In the genomic region with DNA sequence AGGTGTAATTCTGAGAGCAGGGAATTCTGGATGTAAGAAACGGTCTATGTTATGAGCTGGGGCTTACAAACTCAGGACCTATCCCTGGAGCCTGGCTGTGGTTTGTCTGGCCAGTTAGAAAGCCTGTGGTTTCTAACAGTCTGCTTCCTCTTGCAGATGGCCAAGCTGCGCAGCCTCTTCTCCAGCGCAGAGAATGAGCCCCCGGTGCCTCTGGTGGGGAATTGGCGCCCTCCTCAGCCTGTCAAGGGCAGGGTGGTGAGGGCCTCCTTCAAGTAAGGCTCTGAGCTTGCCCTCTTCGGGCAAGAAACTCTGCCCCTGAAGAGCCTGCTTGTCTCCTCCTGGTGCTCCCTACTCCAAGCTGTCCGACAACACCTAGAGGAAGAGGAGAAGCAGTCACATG, we compare ENCODE assay signal across 11 mouse cellular contexts. TPM values are rescaled to one million over a fixed set of nuclear protein-coding genes. Genes with fewer than 3 reads are reported as not detected.
A peak's percentile ranks its signal among the peaks of the same experiment; 100 is the strongest.
DNase-seq lines count a peak whose midpoint lies in the region; ATAC-seq lines count a peak whose summit lies in the region.
"Had no signal": no experiment of that assay in that cellular context is flagged by ENCODE, and none has a peak within 500 bp of the region (broad histone marks: within the 10 kb centered on the region; RNA-seq: fewer than 3 reads in every experiment).

No protein-coding gene starts in this region.

- no peaks in the 10 kb centered on the region for H3K36me3 ChIP-seq in embryonic facial prominence, embryonic 14.5 days (ENCODE audit: control insufficient read depth, insufficient read depth, low read length)
- H3K36me3 ChIP-seq in embryonic facial prominence, embryonic 10.5 days (replicated peaks): no peaks in the 10 kb centered on the region
- no peaks in the 10 kb centered on the region for H3K36me3 ChIP-seq in midbrain, embryonic 14.5 days (ENCODE audit: control insufficient read depth, insufficient read depth, low read length)
- no peaks in the 10 kb centered on the region for H3K36me3 ChIP-seq in midbrain, embryonic 13.5 days
- no peaks in the 10 kb centered on the region for H3K36me3 ChIP-seq in hindbrain, embryonic 13.5 days
- H3K36me3 ChIP-seq: limb, embryonic 15.5 days had no signal

- H3K9me3 ChIP-seq in embryonic facial prominence, embryonic 14.5 days (ENCODE audit: control insufficient read depth, low read length): no peaks in the 10 kb centered on the region
- no peaks in the 10 kb centered on the region for H3K9me3 ChIP-seq in embryonic facial prominence, embryonic 10.5 days
- H3K9me3 ChIP-seq in midbrain, embryonic 14.5 days (ENCODE audit: control insufficient read depth, low read length): no peaks in the 10 kb centered on the region
- H3K9me3 ChIP-seq in midbrain, embryonic 13.5 days: no peaks in the 10 kb centered on the region
- no peaks in the 10 kb centered on the region for H3K9me3 ChIP-seq in hindbrain, embryonic 13.5 days
- H3K9me3 ChIP-seq: limb, embryonic 15.5 days had no signal

- H3K4me3 ChIP-seq in embryonic facial prominence, embryonic 14.5 days (ENCODE audit: low read depth, low read length): no peak overlapping the region
- no peak overlapping the region for H3K4me3 ChIP-seq in embryonic facial prominence, embryonic 10.5 days
- no peak overlapping the region for H3K4me3 ChIP-seq in midbrain, embryonic 14.5 days (replicated peaks; ENCODE audit: low read depth, low read length)
- no peak overlapping the region for H3K4me3 ChIP-seq in midbrain, embryonic 13.5 days (replicated peaks)
- no peak overlapping the region for H3K4me3 ChIP-seq in hindbrain, embryonic 13.5 days
- H3K4me3 ChIP-seq: erythroblast, embryonic 14.5 days; limb, embryonic 15.5 days had no signal

- no peak overlapping the region for H3K9ac ChIP-seq in embryonic facial prominence, embryonic 14.5 days (ENCODE audit: low read depth, low read length)
- H3K9ac ChIP-seq in midbrain, embryonic 14.5 days (replicated peaks; ENCODE audit: low read length): no peak overlapping the region
- H3K9ac ChIP-seq in midbrain, embryonic 13.5 days (replicated peaks): no peak overlapping the region
- H3K9ac ChIP-seq in hindbrain, embryonic 13.5 days: no peak overlapping the region
- H3K9ac ChIP-seq: limb, embryonic 15.5 days had no signal

- WGBS in embryonic facial prominence, embryonic 14.5 days: 45% methylated on average over 7 of the region's 7 CpGs
- WGBS in embryonic facial prominence, embryonic 10.5 days: 52% methylated on average over 7 of the region's 7 CpGs
- WGBS in midbrain, embryonic 14.5 days: 51% methylated on average over 7 of the region's 7 CpGs
- WGBS in midbrain, embryonic 13.5 days: 52% methylated on average over 7 of the region's 7 CpGs
- WGBS in hindbrain, embryonic 13.5 days: 61% methylated on average over 7 of the region's 7 CpGs

- H3K27ac ChIP-seq in embryonic facial prominence, embryonic 14.5 days (replicated peaks; ENCODE audit: low read depth, low read length): no peak overlapping the region
- no peak overlapping the region for H3K27ac ChIP-seq in embryonic facial prominence, embryonic 10.5 days (replicated peaks)
- H3K27ac ChIP-seq in midbrain, embryonic 14.5 days (replicated peaks; ENCODE audit: low read depth, low read length): no peak overlapping the region
- no peak overlapping the region for H3K27ac ChIP-seq in midbrain, embryonic 13.5 days
- H3K27ac ChIP-seq in hindbrain, embryonic 13.5 days: no peak overlapping the region
- H3K27ac ChIP-seq: limb, embryonic 15.5 days had no signal

- DNase-seq in embryonic facial prominence, embryonic 14.5 days (ENCODE audit: low spot score): peak; percentile 39
- DNase-seq in embryonic facial prominence, embryonic 10.5 days (ENCODE audit: low spot score): no peak
- DNase-seq in midbrain, embryonic 14.5 days: no peak
- DNase-seq in liver: peak; percentile 62
- DNase-seq in thymus, postnatal 25 days: peak; percentile 67
- no peak for DNase-seq in cerebellum, adult 9-11 months
- DNase-seq: heart, postnatal 14 days had no signal

- no peaks in the 10 kb centered on the region for H3K4me1 ChIP-seq in embryonic facial prominence, embryonic 14.5 days (ENCODE audit: control insufficient read depth, insufficient read depth, low read length)
- H3K4me1 ChIP-seq in embryonic facial prominence, embryonic 10.5 days: peaks cover 4% of the 10 kb centered on the region; the same call in 1 of the 2 replicates
- H3K4me1 ChIP-seq in midbrain, embryonic 14.5 days (ENCODE audit: control insufficient read depth, insufficient read depth, low read length): no peaks in the 10 kb centered on the region
- 0 out of 2 replicates have a peak, but pooled peaks cover 2% of the 10 kb centered on the region for H3K4me1 ChIP-seq in midbrain, embryonic 13.5 days (replicated peaks)
- no peaks in the 10 kb centered on the region for H3K4me1 ChIP-seq in hindbrain, embryonic 13.5 days (replicated peaks)
- H3K4me1 ChIP-seq: limb, embryonic 15.5 days had no signal

- no peak overlapping the region for H3K4me2 ChIP-seq in embryonic facial prominence, embryonic 14.5 days (ENCODE audit: low read depth, low read length)
- H3K4me2 ChIP-seq in midbrain, embryonic 14.5 days (ENCODE audit: low read length): no peak overlapping the region
- no peak overlapping the region for H3K4me2 ChIP-seq in midbrain, embryonic 13.5 days (replicated peaks)
- no peak overlapping the region for H3K4me2 ChIP-seq in hindbrain, embryonic 13.5 days
- H3K4me2 ChIP-seq: limb, embryonic 15.5 days had no signal

- no peaks in the 10 kb centered on the region for H3K27me3 ChIP-seq in embryonic facial prominence, embryonic 14.5 days (replicated peaks; ENCODE audit: control insufficient read depth, insufficient read depth, low read length)
- H3K27me3 ChIP-seq in embryonic facial prominence, embryonic 10.5 days (replicated peaks; ENCODE audit: low read depth, poor library complexity, severe bottlenecking): no peaks in the 10 kb centered on the region
- no peaks in the 10 kb centered on the region for H3K27me3 ChIP-seq in midbrain, embryonic 14.5 days (ENCODE audit: control insufficient read depth, insufficient read depth, low read length)
- H3K27me3 ChIP-seq in midbrain, embryonic 13.5 days: peaks cover 4% of the 10 kb centered on the region; the same call in 1 of the 2 replicates
- no peaks in the 10 kb centered on the region for H3K27me3 ChIP-seq in hindbrain, embryonic 13.5 days
- H3K27me3 ChIP-seq: limb, embryonic 15.5 days had no signal

- ATAC-seq in embryonic facial prominence, embryonic 14.5 days (ENCODE audit: low read depth): 0 out of 2 replicates have a peak, but pooled peaks have one; percentile 39
- 0 out of 2 replicates have a peak, but pooled peaks have one; percentile 24 for ATAC-seq in midbrain, embryonic 14.5 days (ENCODE audit: low FRiP score, low TSS enrichment)
- no peak for ATAC-seq in midbrain, embryonic 13.5 days
- ATAC-seq in hindbrain, embryonic 13.5 days (ENCODE audit: low FRiP score): no peak

RNA-seq across cellular contexts. Expression of gene Car3, which starts 8.1 kb away (rescaled TPM):
- polyA plus RNA-seq in embryonic facial prominence, embryonic 14.5 days (2014; fragmentation: Nextera tagmentation; extraction: Ambion mirVana): 206 and 577 TPM in 2 replicates
- 1.7 and 2.0 TPM in 2 replicates for polyA plus RNA-seq in embryonic facial prominence, embryonic 10.5 days (2016; fragmentation: Nextera tagmentation; extraction: Ambion mirVana)
- polyA plus RNA-seq in midbrain, embryonic 14.5 days (2014; fragmentation: Nextera tagmentation; extraction: Ambion mirVana): 1.2 and 1.8 TPM in 2 replicates
- 1.5 TPM in 2 replicates for polyA plus RNA-seq in midbrain, embryonic 13.5 days (2015; fragmentation: Nextera tagmentation; extraction: Ambion mirVana)
- polyA plus RNA-seq in hindbrain, embryonic 13.5 days (2015; fragmentation: Nextera tagmentation; extraction: Ambion mirVana): 1.1 and 1.4 TPM in 2 replicates

RNA-seq across cellular contexts. Expression of gene Car2, which starts 14.7 kb away (rescaled TPM):
- 28.8 and 33.3 TPM in 2 replicates for polyA plus RNA-seq in embryonic facial prominence, embryonic 14.5 days (2014; fragmentation: Nextera tagmentation; extraction: Ambion mirVana)
- polyA plus RNA-seq in embryonic facial prominence, embryonic 10.5 days (2016; fragmentation: Nextera tagmentation; extraction: Ambion mirVana): 72.8 and 77.4 TPM in 2 replicates
- 10.4 and 18.8 TPM in 2 replicates for polyA plus RNA-seq in midbrain, embryonic 14.5 days (2014; fragmentation: Nextera tagmentation; extraction: Ambion mirVana)
- 20.3 and 22.0 TPM in 2 replicates for polyA plus RNA-seq in midbrain, embryonic 13.5 days (2015; fragmentation: Nextera tagmentation; extraction: Ambion mirVana)
- 29.6 and 31.4 TPM in 2 replicates for polyA plus RNA-seq in hindbrain, embryonic 13.5 days (2015; fragmentation: Nextera tagmentation; extraction: Ambion mirVana)

Comparison
In these comparisons a context has a peak if more than half of its experiments do, and no peak if none do; other contexts are left out.
1. ATAC-seq: peak in embryonic facial prominence, embryonic 14.5 days (single experiment) and midbrain, embryonic 14.5 days (single experiment); none in midbrain, embryonic 13.5 days (single experiment) and hindbrain, embryonic 13.5 days (single experiment).
2. DNase-seq: peak in embryonic facial prominence, embryonic 14.5 days (single experiment), liver (single experiment) and thymus, postnatal 25 days (single experiment); none in embryonic facial prominence, embryonic 10.5 days (single experiment), midbrain, embryonic 14.5 days (single experiment) and cerebellum, adult 9-11 months (single experiment).
3. RNA of gene Car3, which starts 8.1 kb away (polyA plus RNA-seq): 206 to 577 TPM in embryonic facial prominence, embryonic 14.5 days; 1.2 to 1.8 TPM in midbrain, embryonic 14.5 days, 1.7 to 2.0 TPM in embryonic facial prominence, embryonic 10.5 days, 1.5 TPM in midbrain, embryonic 13.5 days and 1.1 to 1.4 TPM in hindbrain, embryonic 13.5 days; every median in the first group is over 10 times any median in the second.